Mouse (Mus musculus): ENCODE data around the gene Tenm3.

The Tenm3 gene

DNA sequence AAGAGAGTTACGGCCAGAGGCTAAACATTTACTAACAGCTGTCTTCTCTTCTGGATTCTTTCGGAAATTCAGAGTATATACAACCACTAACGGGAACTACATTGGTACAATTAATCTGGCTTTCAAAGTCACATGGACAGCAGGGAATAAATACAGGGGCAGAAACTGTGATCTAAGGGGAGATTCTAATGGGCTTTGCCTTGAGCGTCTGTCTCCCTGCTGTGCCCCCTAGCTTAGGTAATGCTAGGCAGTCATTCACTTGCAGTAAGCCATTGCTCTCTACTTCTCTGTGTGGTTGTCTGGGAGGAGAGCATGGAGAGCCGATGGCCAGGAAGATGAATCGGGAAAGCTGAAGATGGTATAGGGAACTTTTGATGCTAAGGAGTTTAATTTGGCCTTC lies 264.0 kb downstream of the Tenm3 start:
- DNase-seq (ENCODE audit: low read depth, low spot score) = no peak

DNA sequence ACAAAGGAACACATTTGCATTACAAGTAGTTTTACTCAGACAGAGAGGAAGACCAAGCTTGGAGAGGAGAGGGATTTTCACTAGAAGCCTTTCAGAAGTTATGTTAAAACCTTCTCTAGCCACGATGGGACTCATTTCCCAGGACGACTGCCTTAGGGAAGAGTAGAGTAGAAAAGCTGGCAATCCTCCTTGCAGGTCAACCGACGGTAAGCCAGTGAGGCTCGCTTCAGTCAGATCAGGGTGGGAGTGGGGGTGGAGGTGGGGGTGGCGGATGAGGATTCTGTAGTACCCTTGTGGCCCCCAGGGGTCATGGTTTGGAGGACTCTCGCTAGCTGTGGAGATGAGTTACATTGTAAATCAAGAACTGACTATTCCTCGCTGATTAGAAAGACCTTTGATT lies 264.6 kb downstream of the Tenm3 start:
- DNase-seq (ENCODE audit: low read depth, low spot score) = no peak

DNA sequence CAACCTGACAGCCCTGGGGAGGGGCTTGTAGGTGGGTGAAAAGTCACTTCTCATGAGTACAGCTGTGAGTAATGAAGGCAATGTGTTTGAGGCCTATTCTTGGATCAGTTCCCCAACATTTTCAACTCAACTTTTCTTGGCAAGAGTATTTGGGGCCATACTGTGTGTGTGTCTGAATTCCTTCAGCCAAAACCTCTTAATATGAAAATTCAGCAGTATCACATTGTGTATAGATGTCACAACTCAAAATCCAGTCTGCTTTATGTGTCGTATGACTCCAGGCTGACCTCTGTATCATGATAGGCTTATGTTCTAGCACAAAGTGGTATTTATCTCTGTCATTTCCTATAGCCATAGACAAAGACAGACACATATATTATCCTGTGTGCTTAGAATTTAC lies 270.8 kb downstream of the Tenm3 start:
- no peak for DNase-seq (ENCODE audit: low read depth, low spot score)

DNA sequence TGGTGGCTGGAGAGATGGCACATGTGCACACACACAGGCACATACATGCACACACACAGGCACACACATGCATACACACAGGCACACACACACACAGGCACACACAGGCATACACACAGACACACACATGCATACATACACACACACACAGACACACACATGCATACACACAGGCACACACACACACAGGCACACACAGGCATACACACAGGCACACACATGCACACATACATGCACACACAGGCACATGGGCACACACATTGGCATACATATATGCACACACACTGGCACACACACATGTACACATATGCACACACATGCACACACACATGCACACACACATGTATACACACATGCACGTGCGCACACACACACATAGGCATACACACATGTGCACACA lies 271.4 kb downstream of the Tenm3 start:
- no peak for DNase-seq (ENCODE audit: low read depth, low spot score)

DNA sequence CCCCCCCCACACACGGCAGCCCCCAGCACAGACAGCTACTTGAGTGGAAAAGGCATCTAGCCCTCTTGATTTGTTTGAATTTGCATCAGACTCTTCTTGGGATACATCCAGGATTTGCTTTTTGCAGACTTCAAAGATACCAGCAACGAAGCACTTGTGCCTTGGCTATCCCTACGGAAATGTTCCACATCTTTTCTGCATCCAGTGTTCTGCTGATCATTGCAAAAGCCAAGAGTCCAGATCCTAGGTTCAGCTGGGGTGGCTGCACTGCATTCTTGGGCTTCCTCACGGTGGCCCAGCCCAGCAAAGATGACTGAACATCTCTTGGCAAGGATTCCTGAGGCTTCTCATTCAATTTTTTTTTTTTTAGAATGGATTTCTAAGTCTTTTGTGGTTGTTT lies 275.1 kb downstream of the Tenm3 start:
- no peak for DNase-seq (ENCODE audit: low read depth, low spot score)

DNA sequence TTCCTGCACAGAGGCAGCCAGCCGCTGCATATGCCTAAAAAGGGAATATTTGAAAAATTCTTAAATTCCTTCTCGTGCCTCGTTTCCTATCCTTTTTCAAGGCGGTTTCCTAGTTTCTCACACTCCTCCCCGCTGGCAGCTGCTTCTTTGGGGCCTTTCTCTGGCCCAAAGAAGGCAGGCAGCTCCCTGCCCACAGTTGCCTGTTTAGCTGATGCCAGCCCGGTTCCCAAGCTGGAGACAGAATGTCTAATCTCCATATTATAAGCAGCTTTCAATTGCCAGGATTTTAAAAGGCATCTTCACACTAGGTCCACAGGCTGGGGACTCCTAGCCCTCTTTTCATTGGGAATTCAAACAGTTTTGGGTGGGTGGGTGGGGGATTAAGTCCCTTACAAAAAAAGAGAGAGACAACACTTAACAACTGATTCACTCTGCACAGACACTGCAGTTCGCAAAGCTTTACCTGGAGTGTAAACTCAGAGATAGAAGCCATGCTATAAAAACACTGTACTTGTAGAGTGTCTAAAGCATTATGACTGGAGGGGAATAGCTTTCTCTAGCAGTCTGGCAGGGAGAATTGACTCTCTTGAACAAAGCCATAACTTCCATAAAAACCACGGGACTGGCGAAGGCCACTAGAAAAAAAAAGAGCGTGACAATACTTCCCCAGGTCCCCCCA lies 275.7 kb downstream of the Tenm3 start:
- no peak for DNase-seq (ENCODE audit: low read depth, low spot score)

GRCm38 (mm10) chr8:48560227-48560626 lies 283.5 kb downstream of the Tenm3 start:
- no peak for DNase-seq (ENCODE audit: low read depth, low spot score)

- no peak for DNase-seq (ENCODE audit: low read depth, low spot score)
Observed at GRCm38 (mm10) chr8:48555546-48556141, 288.1 kb downstream of the Tenm3 start.

- no peak for DNase-seq (ENCODE audit: low read depth, low spot score)
Observed at GRCm38 (mm10) chr8:48554762-48555545, 288.8 kb downstream of the Tenm3 start.

DNA sequence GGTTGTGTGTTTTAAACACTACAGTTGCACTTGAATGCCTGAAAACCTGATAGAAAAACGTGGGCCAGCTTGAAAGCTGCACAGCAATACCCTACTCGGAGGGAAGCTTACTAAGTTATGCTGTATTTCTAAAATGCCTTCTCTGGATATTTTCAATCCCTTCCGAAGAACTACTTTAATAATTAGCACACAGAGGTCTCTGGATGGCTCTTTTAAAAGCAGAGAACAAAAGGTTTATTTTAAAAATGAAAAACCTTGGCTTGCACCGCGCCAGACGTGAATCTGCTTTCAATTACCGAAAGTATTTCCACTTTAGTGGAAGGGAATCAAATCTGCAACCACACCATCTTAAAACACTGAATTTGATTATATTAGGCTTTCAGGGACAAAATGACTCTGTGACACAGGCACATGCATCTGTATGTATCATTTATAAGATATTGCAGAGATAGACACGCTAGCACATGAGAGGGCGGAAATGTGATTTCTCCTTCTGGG lies 289.9 kb downstream of the Tenm3 start:
- no peak for DNase-seq (ENCODE audit: low read depth, low spot score)

- DNase-seq (ENCODE audit: low read depth, low spot score) = no peak
Observed at GRCm38 (mm10) chr8:48552306-48552705, 291.4 kb downstream of the Tenm3 start.

GRCm38 (mm10) chr8:48551370-48551769 lies 292.4 kb downstream of the Tenm3 start:
- DNase-seq (ENCODE audit: low read depth, low spot score) = no peak

DNA sequence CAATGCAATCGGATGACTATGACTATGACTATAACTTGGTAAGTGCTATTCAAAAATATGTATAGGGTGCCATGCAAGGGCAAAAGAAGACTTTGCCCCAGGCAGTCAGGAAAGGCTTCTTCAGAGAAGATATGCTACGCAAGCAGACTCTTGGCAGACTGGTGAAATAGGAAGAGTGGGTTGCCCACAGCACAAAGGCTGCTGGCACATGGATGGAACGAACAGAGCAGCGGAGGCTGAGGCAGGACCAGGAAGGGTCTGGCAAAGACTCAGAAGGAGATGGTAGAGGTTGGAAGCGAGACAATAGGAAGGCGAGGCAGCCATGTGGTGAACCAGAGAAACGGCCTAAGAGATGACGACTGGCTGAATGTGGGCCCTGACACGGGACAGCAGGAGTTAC lies 294.8 kb downstream of the Tenm3 start:
- no peak for DNase-seq (ENCODE audit: low read depth, low spot score)

GRCm38 (mm10) chr8:48545631-48546030 lies 298.1 kb downstream of the Tenm3 start:
- DNase-seq (ENCODE audit: low read depth, low spot score) = no peak

- no peak for DNase-seq (ENCODE audit: low read depth, low spot score)
Observed at GRCm38 (mm10) chr8:48544840-48545239, 298.9 kb downstream of the Tenm3 start.

- no peak for DNase-seq (ENCODE audit: low read depth, low spot score)
Observed at GRCm38 (mm10) chr8:48542141-48542540, 301.6 kb downstream of the Tenm3 start.

GRCm38 (mm10) chr8:48540894-48541293 lies 302.9 kb downstream of the Tenm3 start:
- DNase-seq (ENCODE audit: low read depth, low spot score) = no peak

GRCm38 (mm10) chr8:48535833-48536232 lies 307.9 kb downstream of the Tenm3 start:
- no peak for DNase-seq (ENCODE audit: low read depth, low spot score)

DNA sequence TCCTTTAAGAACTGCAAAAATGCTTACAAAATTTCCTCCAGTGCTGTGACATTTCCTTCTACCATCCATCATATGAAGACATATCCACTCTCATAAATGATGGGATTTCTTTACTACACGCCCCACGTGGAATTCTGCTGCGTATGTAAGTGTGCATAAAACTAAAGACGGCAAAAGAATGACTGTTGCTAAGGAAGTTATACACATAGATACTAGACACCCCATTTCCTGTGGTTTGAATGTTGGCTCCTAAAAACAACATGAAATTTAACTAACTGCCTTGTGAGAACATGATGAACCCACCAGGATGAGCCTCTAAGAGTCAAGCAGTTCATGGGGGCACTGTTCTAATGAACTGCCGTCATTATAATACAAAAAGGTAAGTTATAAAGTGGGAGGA lies 312.0 kb downstream of the Tenm3 start:
- DNase-seq (ENCODE audit: low read depth, low spot score) = no peak

- DNase-seq (ENCODE audit: low read depth, low spot score) = no peak
Observed at GRCm38 (mm10) chr8:48530916-48531570, 312.7 kb downstream of the Tenm3 start.

- peak; percentile 36 for DNase-seq (ENCODE audit: low read depth, low spot score)
Observed at GRCm38 (mm10) chr8:48527418-48527817, 316.3 kb downstream of the Tenm3 start.

- no peak for DNase-seq (ENCODE audit: low read depth, low spot score)
Observed at GRCm38 (mm10) chr8:48522536-48523123, 321.1 kb downstream of the Tenm3 start.
